Mouse (Mus musculus) urinary bladder, postnatal 4 days (tissue): ENCODE data around the gene Lyve1.
A peak's percentile ranks its signal among the peaks of the same experiment; 100 is the strongest.
"Not testable (repeated sequence)": the region's sequence is repeated elsewhere in the genome, so short reads cannot be mapped to it uniquely, and the experiment has no call there.

Source experiments
- DNase-seq, 2 experiments: peaks; one replicate each; pipeline ENCODE4 v3.0.0; 2021 to 2022; ENCODE audit warnings: low spot score in 2 of 2

Lyve1 gene

DNA sequence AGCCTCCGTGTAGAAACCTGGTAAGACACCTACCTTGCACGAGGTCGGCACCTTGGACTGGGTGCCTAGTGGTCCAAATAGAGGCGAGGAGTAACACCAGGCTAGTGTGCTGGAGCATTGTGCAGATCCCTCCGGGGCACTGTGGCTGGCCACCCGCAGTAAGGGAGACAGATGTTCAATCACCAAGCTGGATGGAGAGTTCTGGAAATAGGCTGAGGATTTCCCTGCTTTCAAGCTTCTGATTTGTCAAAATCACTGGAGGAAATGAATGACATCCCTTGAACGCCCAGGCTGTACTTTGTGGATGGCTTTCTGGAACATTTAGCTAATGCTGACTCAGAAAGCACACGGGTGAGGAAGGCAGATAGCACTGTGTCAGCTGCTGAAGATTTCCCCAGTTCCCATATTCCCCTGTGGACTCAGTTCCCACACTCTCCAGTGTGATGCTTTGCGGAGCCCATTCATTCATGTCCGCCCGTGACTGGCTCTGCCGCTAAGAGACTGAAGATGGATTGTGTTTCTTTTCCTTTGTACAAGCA is at the start of gene Lyve1:
Gene Lyve1, minus strand, starts transcription at position 489 of the 539 bp plus-strand sequence.
- no peak for DNase-seq

DNA sequence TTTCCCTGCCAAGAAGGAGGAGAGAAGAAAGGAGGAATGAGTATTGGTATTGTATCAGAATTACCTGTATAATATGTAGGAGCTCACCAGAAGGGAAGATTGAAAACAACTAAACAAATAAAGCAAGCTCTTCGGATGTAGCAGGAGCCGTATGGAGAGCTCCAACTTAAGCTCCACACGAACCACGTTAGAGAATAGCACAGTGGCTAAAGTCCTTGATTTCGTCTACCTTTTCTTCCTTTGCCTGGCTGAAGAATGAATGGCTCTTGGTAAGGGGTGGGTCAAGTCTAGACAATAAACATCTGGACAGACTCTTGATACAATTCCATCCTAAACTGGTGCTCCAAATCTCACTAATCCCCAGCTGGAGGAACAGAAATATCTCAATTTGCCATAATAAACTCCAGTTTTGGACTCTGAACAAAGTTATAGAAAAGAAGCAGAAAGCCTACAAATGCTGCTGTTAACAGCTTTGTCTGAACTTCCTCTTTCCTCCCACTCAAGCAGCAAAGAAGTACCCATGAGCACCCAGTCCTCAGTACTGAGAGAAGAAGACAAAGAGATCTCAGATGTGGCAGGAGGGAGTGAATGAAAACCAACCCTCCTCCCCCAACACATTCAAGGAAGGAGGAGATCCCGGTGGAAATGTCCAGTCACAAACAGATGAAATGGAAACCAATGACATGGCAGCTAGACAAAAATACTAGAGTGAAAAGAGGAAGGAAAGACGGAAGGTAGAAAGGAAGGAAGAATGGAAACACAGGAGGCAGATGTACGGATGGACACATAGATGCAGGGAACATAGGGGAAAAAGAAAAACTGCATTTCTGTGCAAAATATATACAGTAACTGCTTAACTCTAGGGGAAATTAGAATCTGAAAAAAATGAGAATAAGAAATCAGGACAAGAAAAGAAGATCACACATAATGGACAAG is 45.4 kb upstream of the Lyve1 start:
- DNase-seq = no peak

DNA sequence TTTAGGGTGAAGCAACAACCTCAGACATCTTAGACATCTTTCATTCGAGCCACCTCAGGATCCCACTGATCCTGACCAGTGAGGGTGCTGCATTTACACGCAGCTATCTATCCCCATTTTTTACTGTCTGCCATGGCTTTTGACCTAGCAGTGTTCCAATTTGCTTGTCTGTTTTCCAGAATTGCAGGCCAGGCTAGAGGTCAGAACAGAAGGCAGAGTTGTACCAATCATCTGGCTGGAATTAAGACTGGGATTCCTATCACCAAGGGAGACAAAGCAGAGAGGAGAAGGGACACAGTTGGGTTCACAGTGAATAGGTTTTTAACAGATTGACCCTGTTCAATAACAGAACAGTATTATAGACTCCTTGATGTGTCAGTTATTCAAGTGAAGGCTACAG is 43.5 kb upstream of the Lyve1 start:
- no peak for DNase-seq

DNA sequence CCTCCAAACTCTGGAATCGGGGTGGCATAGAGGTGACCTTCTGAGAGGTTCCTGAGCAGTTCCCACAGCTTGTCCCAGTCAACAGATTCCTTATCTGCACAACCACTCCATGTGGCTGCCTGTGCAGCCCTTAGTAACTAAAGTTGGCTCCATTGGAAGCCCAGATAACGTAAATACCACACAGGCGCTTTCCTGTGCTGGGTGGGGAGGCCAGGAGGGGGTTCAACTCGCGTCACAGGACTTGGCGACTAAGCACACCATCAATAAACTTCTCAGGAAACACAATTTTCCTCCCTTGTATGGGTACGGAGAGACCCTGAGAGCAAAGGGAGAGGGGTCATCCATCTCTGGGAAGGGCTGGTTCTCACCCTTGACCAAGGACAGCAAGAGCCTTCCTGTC is 40.2 kb upstream of the Lyve1 start:
- DNase-seq = no peak

DNA sequence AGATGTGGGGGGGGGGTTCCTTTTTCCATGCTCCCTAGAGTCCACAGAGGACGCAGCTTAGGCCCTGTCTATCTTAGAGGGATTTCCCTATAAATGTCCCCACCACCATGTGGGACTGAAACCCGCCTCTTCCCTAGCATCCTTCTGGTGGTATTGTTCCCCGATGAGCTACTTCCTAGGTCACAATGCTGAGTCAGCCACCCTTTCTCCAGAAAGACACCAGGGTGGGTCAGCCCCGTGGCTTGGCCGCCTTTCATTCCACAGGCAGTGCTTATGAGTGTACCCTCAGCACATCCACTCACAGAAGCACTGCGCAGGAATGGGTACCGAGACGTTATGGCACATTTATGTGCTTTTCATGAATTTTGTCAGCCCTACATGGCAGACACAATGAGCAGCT is 34.2 kb upstream of the Lyve1 start:
- no peak for DNase-seq

DNA sequence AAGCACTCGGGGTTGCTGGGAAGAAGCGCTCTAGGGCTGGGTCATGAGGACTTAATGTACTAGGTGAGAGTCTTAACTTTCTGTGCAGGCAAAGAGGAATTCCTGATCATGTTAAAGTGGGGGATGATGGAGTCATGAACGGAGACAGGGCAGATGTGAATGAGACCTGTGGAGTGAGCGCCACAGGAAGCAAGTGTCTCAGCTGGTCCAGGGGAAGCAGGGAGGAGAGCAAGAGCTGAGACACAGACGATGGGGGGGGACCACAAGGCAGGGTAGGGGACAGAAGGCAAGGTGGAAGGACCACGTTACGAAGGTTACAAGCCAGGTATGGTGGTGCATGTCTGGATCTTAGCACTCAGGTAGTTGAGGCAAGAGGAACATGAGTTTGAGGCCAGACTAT is 33.4 kb upstream of the Lyve1 start:
- DNase-seq = no peak

DNA sequence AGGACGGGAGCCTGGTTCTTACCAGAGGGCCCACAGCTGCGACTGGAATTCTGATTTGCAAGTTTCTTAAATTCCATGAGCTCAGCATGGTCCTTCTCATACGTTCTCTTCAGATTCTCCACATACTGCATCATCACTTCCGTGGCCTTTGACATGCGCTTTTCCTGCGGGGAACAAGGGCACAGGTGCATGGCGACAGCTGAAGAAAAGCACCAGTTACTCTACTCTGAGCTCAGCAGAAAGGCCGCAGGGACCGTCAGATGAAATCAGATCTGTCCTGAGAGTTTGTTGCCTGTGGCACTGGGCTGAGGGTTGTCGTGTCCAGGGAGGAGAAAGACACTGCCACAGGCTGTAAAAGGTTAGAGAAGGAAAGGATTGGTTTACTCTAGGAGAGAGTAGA is 32.7 kb upstream of the Lyve1 start:
- not testable (repeated sequence) for DNase-seq

DNA sequence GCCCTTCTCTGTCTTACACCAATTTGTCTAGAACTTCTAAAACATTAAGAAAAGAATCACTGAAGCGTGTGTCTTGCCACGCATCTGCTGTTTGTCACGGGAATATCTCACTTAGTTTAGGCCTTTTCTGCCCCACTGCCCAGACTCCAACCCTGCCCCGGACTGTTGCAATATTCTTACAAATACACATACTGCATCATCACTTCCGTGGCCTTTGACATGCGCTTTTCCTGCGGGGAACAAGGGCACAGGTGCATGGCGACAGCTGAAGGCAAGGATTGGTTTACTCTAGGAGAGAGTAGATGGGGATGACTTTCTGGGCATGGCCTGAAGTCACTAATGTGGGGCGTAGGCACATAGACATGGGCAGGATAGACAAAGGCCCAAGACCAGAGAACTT is 31.6 kb upstream of the Lyve1 start:
- no peak for DNase-seq

DNA sequence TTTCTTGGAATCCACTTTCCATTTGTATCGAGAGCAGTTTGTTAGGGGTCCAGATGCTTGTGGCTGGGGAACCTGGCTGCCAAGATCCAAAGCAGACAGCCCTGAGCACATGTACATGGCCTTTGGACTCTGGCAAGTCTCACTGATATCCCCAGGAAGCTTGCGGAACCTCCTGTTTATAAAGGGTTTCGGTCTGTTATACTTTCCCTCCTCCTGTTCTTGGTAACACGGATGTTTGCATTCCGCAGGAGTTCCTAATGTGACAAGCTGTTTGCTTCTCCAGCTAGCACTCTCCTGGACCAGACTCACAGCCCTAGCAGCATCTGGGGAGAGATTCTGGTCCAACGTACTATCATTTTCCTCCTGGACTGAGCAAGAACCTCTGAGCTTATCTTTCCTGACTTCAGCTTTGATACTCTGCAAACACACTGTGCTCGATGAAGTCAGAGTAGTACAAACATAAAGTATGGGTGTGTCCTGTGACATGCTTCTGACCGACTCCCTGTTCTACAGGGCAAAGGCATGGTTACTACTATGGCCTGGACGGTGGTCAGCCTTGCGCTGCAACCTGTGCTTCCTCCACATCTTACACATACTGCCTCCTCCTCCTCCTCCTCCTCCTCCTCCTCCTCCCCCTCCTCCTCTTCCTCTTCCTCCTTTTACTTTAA is 31.0 kb upstream of the Lyve1 start:
- no peak for DNase-seq

DNA sequence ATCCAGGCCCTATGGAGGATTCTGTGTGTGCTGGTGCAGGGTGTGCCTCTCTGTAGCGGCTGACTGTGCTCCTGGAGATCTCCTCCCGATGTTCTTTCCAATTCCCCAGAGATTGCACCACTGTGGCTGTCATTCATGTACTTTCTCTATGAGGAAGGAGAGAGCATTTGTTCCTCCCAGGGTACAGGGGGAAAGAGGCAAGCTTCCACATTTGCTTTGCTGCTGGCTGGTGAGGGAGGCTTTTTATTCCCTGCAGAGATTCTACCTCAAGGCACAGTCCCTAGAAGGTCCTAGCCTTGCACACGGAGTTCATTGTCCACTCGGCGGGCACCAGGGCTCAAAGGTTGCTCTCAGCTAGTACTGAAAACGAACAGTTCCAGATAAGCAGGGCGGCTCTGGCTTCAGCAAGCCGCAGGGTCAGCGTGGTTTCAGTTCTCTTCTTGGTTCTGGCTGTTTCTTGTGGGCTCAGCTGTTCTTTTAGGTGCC is 28.5 kb upstream of the Lyve1 start:
- DNase-seq = peak in 1 of 2 experiments; percentile 35

DNA sequence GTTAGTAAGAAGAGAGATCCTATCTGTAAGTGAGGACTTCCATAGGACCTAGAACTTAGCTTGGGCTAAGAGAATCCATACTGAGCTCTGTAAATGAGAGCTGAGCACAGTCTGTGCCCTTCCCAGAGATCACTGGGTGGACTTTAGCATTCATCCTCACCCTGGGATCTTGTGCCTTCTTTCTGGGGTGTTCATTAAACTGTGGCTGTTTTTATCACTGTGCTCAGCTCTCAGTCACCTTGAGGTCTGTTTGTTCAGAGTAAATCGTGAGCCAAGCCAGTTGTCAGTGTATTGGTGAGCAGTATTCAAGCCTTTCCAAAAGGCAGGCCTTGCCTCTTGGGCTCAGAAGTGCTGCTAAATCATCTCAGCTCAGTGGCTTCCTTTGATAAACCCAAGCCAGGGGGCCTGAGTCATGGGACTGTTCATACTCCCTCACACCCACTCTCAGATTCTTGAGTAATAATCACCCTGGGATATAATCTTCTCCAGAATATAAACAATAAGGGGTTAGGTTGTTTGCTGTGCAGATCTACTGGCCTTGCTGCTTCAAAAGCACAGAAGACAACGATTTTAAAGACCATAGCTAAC is 18.8 kb upstream of the Lyve1 start:
- no peak for DNase-seq

DNA sequence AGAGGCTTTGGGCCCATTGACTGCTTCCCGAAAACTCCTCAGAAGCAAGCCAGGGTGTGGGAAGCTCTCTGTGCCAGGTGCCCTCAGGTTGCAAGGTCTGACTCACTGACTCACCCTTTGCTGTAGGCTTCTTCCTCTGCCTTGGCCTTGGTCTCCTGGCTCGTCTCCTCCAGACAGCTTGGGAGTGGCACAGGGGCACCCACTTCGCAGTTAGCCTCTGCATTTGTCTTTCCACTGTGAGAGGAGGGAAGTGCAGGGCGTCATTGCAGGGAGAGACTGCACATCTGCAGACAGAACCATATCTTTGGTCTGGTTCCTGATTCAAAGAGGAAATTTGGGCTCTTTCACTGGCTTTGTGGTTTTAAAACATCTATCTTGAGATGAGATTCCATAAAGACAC is 15.0 kb upstream of the Lyve1 start:
- DNase-seq = no peak

DNA sequence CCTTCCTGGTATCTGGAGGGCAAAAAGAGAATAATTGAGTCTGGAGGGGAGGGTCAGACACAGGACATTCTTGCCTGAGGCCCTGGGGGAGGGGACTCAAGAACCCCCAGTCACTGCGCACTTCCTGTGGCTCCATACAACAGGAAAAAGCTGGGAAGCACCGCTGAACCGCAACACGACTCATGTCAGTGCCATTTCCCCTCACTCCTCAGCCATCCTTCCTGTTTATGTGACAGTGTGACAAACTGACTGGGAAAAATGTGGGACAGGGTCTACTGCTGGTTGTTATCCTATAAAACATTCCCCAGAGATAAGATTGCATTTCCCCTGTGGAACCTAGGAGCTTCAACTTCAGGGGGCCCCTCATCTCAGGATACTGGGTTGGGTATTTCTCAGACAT is 13.9 kb upstream of the Lyve1 start:
- DNase-seq = no peak

DNA sequence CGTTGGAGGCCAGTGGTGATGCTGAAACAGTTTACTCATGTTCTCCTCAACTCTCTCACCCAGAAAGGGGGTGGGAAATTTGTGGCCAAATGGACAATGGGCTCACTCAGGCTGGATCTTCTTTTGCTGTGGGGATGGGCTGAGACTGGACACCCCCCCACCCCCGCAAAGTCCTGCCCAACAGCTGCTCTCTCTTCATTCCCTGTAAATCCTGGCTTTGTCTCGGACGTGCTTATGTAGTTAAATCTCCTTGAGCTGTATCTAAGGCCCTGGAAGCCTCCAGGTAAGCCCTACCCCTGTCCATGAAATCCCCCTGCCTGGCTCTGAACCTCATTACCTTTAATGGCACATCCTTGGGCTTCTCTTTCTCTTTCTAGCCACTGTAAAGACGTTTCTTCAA is 5.8 kb upstream of the Lyve1 start:
- no peak for DNase-seq

DNA sequence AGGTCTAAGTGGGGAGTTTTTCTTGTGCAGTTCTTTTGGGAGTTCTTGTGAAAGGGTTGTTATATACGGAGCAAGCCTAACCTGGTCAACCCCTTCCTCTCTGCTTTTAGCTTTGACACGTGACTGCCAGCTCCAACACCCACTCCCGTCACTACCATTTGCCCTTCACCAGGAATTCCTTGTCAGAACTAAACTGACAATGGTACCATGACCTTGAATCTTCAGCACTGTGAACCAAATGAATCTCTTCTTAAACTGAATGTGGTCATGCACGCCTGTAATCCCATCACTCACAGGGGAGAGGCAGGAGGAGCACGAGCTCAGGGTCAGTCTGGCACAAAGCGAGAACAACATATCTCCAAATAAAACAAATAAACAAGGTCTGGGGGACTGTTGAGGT is 4.1 kb upstream of the Lyve1 start:
- DNase-seq = no peak

DNA sequence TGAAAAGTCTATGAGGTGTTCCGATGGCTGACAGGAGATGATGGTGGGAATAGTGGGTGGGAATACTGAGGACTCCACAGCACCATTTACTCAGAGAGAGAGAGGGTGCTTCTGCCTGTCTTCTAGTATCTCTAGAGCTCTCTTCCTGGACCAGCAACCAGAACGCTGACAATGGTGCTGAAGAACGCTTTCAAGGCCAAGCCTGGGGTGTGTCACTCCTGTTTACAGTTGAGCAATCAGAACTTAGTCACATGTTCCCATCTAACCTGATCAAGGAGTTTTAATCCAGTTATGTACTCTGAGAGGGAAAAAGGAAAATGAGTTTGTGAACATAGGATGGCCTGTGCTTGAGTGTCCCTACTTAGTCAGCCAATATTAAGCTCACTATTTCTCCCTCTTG is 3.0 kb upstream of the Lyve1 start:
- DNase-seq = no peak

DNA sequence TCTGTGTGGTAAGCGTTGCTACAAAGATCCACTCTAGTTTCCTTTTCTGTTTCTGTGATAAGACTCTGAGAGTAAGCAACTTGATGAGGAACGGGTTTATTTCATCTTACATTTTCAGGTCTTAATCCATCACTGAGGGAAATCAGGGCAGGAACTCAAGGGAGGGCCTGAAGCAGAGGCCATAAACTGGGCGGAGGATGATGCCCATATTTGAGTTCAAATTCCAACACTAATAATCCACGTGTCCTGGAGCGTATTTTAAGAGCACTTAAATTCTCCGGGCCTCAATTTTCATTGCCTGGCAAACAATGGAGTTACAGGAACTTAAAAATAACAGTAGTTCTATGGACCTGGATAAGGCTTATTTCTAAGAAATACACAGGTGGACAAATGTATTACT is 2.5 kb upstream of the Lyve1 start:
- no peak for DNase-seq

DNA sequence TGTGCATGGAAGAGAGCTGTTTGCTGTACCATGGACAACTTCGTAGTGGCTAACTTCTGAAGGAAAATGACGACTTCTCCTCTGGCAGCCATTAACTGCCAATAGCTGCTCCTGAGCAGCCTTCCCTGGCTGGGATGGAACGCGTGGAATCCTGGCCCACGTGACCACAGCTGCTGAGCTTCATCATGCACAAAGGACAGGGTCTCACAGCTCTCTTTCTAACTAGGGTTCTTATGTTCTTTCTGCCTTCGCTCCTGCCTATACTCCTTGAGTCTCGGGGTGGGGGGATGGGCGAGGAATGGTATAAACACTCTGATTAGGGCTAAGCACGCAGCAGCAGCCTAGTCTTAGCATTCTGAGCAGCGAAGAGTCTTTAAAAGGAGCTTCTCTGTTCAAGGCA is 2.0 kb upstream of the Lyve1 start:
- no peak for DNase-seq

DNA sequence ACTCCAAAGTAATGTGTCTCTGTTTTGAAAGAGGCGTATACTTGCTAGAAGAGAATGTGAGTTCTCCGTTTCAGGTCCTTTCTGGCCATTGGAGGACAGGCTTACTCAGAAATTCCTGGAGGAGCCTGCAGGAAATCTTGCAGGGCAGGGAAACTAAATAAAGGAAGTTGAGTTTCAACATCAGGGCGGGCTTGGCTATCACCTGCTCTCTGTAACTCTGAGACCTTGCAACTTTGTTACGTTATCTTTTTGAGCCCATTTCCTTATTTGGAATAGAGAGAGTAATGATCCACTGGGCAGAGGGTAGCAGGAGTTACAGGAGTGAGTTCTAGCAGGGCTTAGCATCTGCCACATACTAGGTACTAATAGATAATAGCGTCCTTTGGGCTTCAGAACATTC is 2.9 kb downstream of the Lyve1 start:
- DNase-seq = no peak

DNA sequence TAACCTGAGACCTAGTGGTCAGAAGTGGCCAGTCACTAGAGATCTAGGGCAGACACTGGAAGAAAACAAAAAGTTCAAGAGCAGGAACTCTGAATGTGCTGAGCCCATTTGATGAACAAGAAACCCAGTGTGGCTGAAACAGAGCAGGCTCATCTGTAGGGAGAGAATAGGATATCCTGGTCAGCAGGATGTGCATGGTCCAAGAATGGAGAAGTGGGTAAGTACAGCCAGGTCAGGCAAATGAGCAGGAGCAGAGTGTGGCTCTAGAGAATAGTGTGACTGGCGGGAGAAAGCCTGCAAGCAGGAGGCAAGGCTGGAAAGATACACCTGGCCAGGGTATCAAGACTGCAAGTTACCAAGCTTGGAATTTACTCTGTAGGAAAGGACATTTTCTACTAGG is 7.4 kb downstream of the Lyve1 start:
- DNase-seq = no peak

DNA sequence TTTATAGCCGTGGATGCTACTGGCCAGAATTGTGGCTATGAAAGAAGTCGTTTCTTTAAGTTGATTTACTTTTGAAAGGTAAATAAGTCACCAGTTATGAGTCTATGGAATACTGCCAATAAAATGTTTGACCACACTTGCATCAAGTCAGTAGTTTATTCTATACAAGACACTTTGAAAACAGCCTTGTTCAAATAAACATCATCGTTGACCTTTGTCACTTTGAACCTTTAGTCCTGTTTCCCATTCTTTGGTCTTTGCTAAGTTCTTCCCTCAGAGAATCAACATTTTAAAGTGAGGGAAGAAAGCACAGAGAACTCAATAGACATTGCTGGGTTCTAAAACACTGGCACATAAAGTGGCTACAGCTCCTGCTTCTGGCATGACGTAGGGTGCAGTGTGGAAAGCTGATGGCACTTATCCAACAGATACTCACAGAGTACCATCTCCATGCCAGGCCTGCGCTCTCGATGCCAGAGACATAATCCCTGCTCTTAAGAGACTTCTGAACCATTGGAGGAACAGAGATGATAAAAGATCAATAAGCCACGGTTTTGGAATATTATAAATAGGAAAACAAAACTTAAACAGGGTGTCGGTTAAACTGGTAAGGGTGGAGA is 8.0 kb downstream of the Lyve1 start:
- no peak for DNase-seq

DNA sequence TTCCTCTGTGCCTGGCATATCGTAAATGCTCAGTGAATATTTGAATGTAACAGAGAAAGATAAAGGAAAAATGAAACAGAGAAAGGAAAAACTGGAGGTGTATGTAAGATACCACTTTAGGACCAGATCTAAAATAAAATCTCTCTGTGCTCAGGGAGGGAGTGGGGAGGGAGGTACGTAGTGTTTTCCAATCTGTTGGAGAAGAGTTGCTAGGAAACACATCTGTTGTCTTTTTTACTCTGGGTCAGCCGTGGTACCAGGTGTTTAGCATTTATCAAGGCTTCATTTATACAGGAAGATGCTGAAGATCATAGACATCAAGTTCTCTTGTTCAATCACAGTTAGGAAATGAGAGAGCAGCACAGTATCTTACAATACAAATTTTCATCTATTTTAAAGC is 8.5 kb downstream of the Lyve1 start:
- DNase-seq = no peak
